Mouse (Mus musculus): ENCODE results near the gene Slc25a39.

DNA sequence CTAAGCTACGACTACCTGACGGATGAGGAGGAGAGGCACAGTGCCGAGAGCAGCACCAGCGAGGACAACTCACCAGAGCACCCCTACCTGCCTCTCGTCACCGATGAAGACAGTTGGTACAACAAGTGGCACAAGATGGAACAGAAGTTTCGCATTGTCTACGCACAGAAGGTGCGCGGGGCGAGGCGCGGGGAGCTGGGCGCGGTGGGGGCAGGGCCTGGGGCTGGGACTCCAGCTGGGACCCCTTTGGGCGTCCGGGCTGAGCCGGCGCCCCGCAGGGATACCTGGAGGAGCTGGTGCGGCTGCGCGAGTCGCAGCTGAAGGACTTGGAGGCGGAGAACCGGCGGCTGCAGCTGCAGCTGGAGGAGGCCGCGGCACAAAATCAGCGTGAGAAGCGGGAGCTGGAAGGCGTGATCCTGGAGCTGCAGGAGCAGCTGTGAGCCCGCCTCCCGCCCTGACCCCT, 8.1 kb downstream of the Slc25a39 start:
- TF ChIP-seq POLR2A (IDR thresholded peaks at IDR 0.05; ENCODE audit: borderline replicate concordance, insufficient read depth, low read length) (no peak), CTCF (IDR thresholded peaks at IDR 0.05; ENCODE audit: borderline replicate concordance, insufficient read depth, low read depth, low read length) (no peak)
